Mouse (Mus musculus): ENCODE measurements at regions not wholly inside any gene's neighbourhood (a gene's known extent, or its start where the extent isn't known, plus 50 kb on each side); places are given as distances from the start of the nearest gene placed in this dataset.

- DNase-seq (ENCODE audit: low spot score) (no peak), ATAC-seq (no peak)
- TF ChIP-seq CTCF (IDR thresholded peaks at IDR 0.05) (no peak), EP300 (IDR thresholded peaks at IDR 0.05) (no peak)
- no peak overlapping the region for H3K4me2 ChIP-seq (replicated peaks; ENCODE audit: low read depth, low read length)
- H3K9me3 ChIP-seq (ENCODE audit: low read length) = no peaks in the 10 kb centered on the region
- H3K27me3 ChIP-seq (replicated peaks; ENCODE audit: insufficient read depth, low read length) = no peaks in the 10 kb centered on the region
- H3K4me3 ChIP-seq (ENCODE audit: low read depth, low read length) = no peak overlapping the region
- WGBS = 92% methylated on average over 2 of the region's 2 CpGs
- no peaks in the 10 kb centered on the region for H3K4me1 ChIP-seq (ENCODE audit: insufficient read depth, low read depth, low read length)
- H3K9ac ChIP-seq (replicated peaks; ENCODE audit: low read depth) = no peak overlapping the region
- no peaks in the 10 kb centered on the region for H3K36me3 ChIP-seq (ENCODE audit: insufficient read depth, low read length)
- no peak overlapping the region for H3K27ac ChIP-seq (ENCODE audit: low read length)
These were observed 518.9 kb upstream of the Alcam start for GRCm38 (mm10) chr16:52972811-52973210.

- ATAC-seq (no peak), DNase-seq (ENCODE audit: low spot score) (peak; percentile 6)
- Histone ChIP-seq H3K4me3 (ENCODE audit: low read depth, low read length) (no peak overlapping the region), H3K4me2 (replicated peaks; ENCODE audit: low read depth, low read length) (no peak overlapping the region), H3K9me3 (ENCODE audit: low read length) (no peaks in the 10 kb centered on the region), H3K27me3 (replicated peaks; ENCODE audit: insufficient read depth, low read length) (no peaks in the 10 kb centered on the region), H3K36me3 (ENCODE audit: insufficient read depth, low read length) (no peaks in the 10 kb centered on the region), H3K27ac (ENCODE audit: low read length) (no peak overlapping the region), H3K9ac (replicated peaks; ENCODE audit: low read depth) (no peak overlapping the region), H3K4me1 (ENCODE audit: insufficient read depth, low read depth, low read length) (no peaks in the 10 kb centered on the region)
- no peak for TF ChIP-seq EP300 (IDR thresholded peaks at IDR 0.05)
- TF ChIP-seq CTCF (IDR thresholded peaks at IDR 0.05) = no peak
- 72% methylated on average over 4 of the region's 4 CpGs for WGBS
These were observed 493.8 kb upstream of the Alcam start for GRCm38 (mm10) chr16:52947679-52948078.

GRCm38 (mm10) chr16:52934749-52935148 lies 480.9 kb upstream of the Alcam start:
- no peak overlapping the region for H3K4me2 ChIP-seq (replicated peaks; ENCODE audit: low read depth, low read length)

GRCm38 (mm10) chr16:52931978-52932377 lies 478.1 kb upstream of the Alcam start:
- no peaks in the 10 kb centered on the region for H3K36me3 ChIP-seq (ENCODE audit: insufficient read depth, low read length)
- H3K4me2 ChIP-seq (replicated peaks; ENCODE audit: low read depth, low read length) = no peak overlapping the region
- no peaks in the 10 kb centered on the region for H3K27me3 ChIP-seq (replicated peaks; ENCODE audit: insufficient read depth, low read length)
- TF ChIP-seq CTCF (IDR thresholded peaks at IDR 0.05) (no peak), EP300 (IDR thresholded peaks at IDR 0.05) (no peak)
- no peaks in the 10 kb centered on the region for H3K9me3 ChIP-seq (ENCODE audit: low read length)
- WGBS = 73% methylated on average over 3 of the region's 3 CpGs
- no peak overlapping the region for H3K9ac ChIP-seq (replicated peaks; ENCODE audit: low read depth)
- ATAC-seq = no peak
- no peaks in the 10 kb centered on the region for H3K4me1 ChIP-seq (ENCODE audit: insufficient read depth, low read depth, low read length)
- H3K4me3 ChIP-seq (ENCODE audit: low read depth, low read length) = no peak overlapping the region
- no peak for DNase-seq (ENCODE audit: low spot score)
- H3K27ac ChIP-seq (ENCODE audit: low read length) = no peak overlapping the region

More at GRCm38 (mm10) chr16:52934749-52935148, 480.9 kb upstream of the Alcam start:
- ATAC-seq (no peak), DNase-seq (ENCODE audit: low spot score) (no peak)
- Histone ChIP-seq H3K36me3 (ENCODE audit: insufficient read depth, low read length) (no peaks in the 10 kb centered on the region), H3K4me1 (ENCODE audit: insufficient read depth, low read depth, low read length) (no peaks in the 10 kb centered on the region), H3K27me3 (replicated peaks; ENCODE audit: insufficient read depth, low read length) (no peaks in the 10 kb centered on the region), H3K9ac (replicated peaks; ENCODE audit: low read depth) (no peak overlapping the region), H3K4me3 (ENCODE audit: low read depth, low read length) (no peak overlapping the region), H3K27ac (ENCODE audit: low read length) (no peak overlapping the region), H3K9me3 (ENCODE audit: low read length) (no peaks in the 10 kb centered on the region)
- TF ChIP-seq CTCF (IDR thresholded peaks at IDR 0.05) = no peak
- 62% methylated on average over 1 of the region's 1 CpGs for WGBS

GRCm38 (mm10) chr16:52892467-52893255 lies 438.8 kb upstream of the Alcam start:
- H3K4me2 ChIP-seq (replicated peaks; ENCODE audit: low read depth, low read length) = no peak overlapping the region
- DNase-seq (ENCODE audit: low spot score) = no peak
- no peak overlapping the region for H3K4me3 ChIP-seq (ENCODE audit: low read depth, low read length)
- H3K27ac ChIP-seq (ENCODE audit: low read length) = no peak overlapping the region
- no peaks in the 10 kb centered on the region for H3K4me1 ChIP-seq (ENCODE audit: insufficient read depth, low read depth, low read length)
- no peaks in the 10 kb centered on the region for H3K36me3 ChIP-seq (ENCODE audit: insufficient read depth, low read length)
- no peaks in the 10 kb centered on the region for H3K9me3 ChIP-seq (ENCODE audit: low read length)
- no peak for TF ChIP-seq EP300 (IDR thresholded peaks at IDR 0.05)
- TF ChIP-seq CTCF (IDR thresholded peaks at IDR 0.05) = no peak
- ATAC-seq = no peak
- WGBS = 79% methylated on average over 14 of the region's 14 CpGs
- H3K27me3 ChIP-seq (replicated peaks; ENCODE audit: insufficient read depth, low read length) = no peaks in the 10 kb centered on the region
- no peak overlapping the region for H3K9ac ChIP-seq (replicated peaks; ENCODE audit: low read depth)

GRCm38 (mm10) chr16:52879463-52880114 lies 425.7 kb upstream of the Alcam start:
- no peak overlapping the region for H3K27ac ChIP-seq (ENCODE audit: low read length)
- DNase-seq (ENCODE audit: low spot score) (peak; percentile 19), ATAC-seq (no peak)

More at GRCm38 (mm10) chr16:52879463-52880114, 425.7 kb upstream of the Alcam start:
- 46% methylated on average over 4 of the region's 4 CpGs for WGBS
- no peaks in the 10 kb centered on the region for H3K9me3 ChIP-seq (ENCODE audit: low read length)
- H3K36me3 ChIP-seq (ENCODE audit: insufficient read depth, low read length) = no peaks in the 10 kb centered on the region
- no peak overlapping the region for H3K4me3 ChIP-seq (ENCODE audit: low read depth, low read length)
- H3K4me2 ChIP-seq (replicated peaks; ENCODE audit: low read depth, low read length) = no peak overlapping the region
- TF ChIP-seq EP300 (IDR thresholded peaks at IDR 0.05) = no peak
- no peak for TF ChIP-seq CTCF (IDR thresholded peaks at IDR 0.05)
- no peaks in the 10 kb centered on the region for H3K4me1 ChIP-seq (ENCODE audit: insufficient read depth, low read depth, low read length)
- no peaks in the 10 kb centered on the region for H3K27me3 ChIP-seq (replicated peaks; ENCODE audit: insufficient read depth, low read length)
- H3K9ac ChIP-seq (replicated peaks; ENCODE audit: low read depth) = no peak overlapping the region

Data from lung, postnatal 0 days (tissue).